Mouse (Mus musculus) B cell, adult 2 months (primary cell): Measurements from ENCODE around the gene Lgals3bp.
A peak's percentile ranks its signal among the peaks of the same experiment; 100 is the strongest.

ENCODE experiments used
- DNase-seq, 2 experiments: peaks; one replicate each; pipeline ENCODE4 v3.0.0; 2022

Lgals3bp gene

GRCm38 (mm10) chr11:118420261-118420660 lies 18.4 kb upstream of the Lgals3bp start:
- DNase-seq, result no peak

GRCm38 (mm10) chr11:118418834-118419504 lies 17.1 kb upstream of the Lgals3bp start, which contains the start of gene Cant1:
Gene Cant1 (minus strand): TSS chr11:118419086.
- peak; percentile 95 for DNase-seq

- no peak for DNase-seq
These were observed 16.5 kb upstream of the Lgals3bp start for GRCm38 (mm10) chr11:118418442-118418833.

- no peak for DNase-seq
These were observed 15.6 kb upstream of the Lgals3bp start for GRCm38 (mm10) chr11:118417496-118417895.

GRCm38 (mm10) chr11:118416046-118416445 lies 14.2 kb upstream of the Lgals3bp start:
- DNase-seq, result no peak

GRCm38 (mm10) chr11:118415630-118416029 lies 13.7 kb upstream of the Lgals3bp start:
- DNase-seq, result no peak

GRCm38 (mm10) chr11:118414270-118414669 lies 12.4 kb upstream of the Lgals3bp start:
- no peak for DNase-seq

GRCm38 (mm10) chr11:118413055-118413454 lies 11.2 kb upstream of the Lgals3bp start:
- DNase-seq, result no peak

GRCm38 (mm10) chr11:118412601-118413000 lies 10.7 kb upstream of the Lgals3bp start:
- no peak for DNase-seq

- no peak for DNase-seq
These were observed 9.4 kb upstream of the Lgals3bp start for GRCm38 (mm10) chr11:118411271-118411670.

- DNase-seq, result no peak
These were observed 8.6 kb upstream of the Lgals3bp start for GRCm38 (mm10) chr11:118410479-118410878.

- DNase-seq, result no peak
These were observed 8.2 kb upstream of the Lgals3bp start for GRCm38 (mm10) chr11:118410073-118410444.

- no peak for DNase-seq
These were observed 7.5 kb upstream of the Lgals3bp start for GRCm38 (mm10) chr11:118409106-118410072.

- no peak for DNase-seq
These were observed 6.3 kb upstream of the Lgals3bp start for GRCm38 (mm10) chr11:118408051-118408740.

- DNase-seq, result peak; percentile 69 to 74
These were observed 5.5 kb upstream of the Lgals3bp start for GRCm38 (mm10) chr11:118407318-118407910.

GRCm38 (mm10) chr11:118406521-118406920 lies 4.6 kb upstream of the Lgals3bp start:
- no peak for DNase-seq

GRCm38 (mm10) chr11:118405311-118405710 lies 3.4 kb upstream of the Lgals3bp start:
- DNase-seq, result no peak

GRCm38 (mm10) chr11:118403951-118404899 lies 2.3 kb upstream of the Lgals3bp start:
- DNase-seq, result peak; percentile 34 to 44

GRCm38 (mm10) chr11:118403183-118403582 lies 1.3 kb upstream of the Lgals3bp start:
- DNase-seq, result no peak

GRCm38 (mm10) chr11:118401195-118401594 lies 697 bp downstream of the Lgals3bp start:
- DNase-seq, result no peak

- no peak for DNase-seq
These were observed 1.3 kb downstream of the Lgals3bp start for GRCm38 (mm10) chr11:118400566-118400936.
